Mouse (Mus musculus): Measurements from ENCODE around the gene Pik3ca.

- TF ChIP-seq POLR2A (IDR thresholded peaks at IDR 0.05; ENCODE audit: insufficient read depth, low read depth, low read length) (no peak), CTCF (IDR thresholded peaks at IDR 0.05; ENCODE audit: insufficient read depth, low read depth, low read length) (no peak)
Observed at GRCm38 (mm10) chr3:32414381-32414780, 16.9 kb downstream of the Pik3ca start.

All from olfactory bulb, adult 2 months (tissue).